Mouse (Mus musculus): Measurements from ENCODE around the gene Olfr494. TPM values are rescaled to one million over a fixed set of nuclear protein-coding genes. Genes with fewer than 3 reads are reported as not detected.

Olfr494 gene
- not detected in 2 replicates for polyA plus RNA-seq (2015; fragmentation: Nextera tagmentation; extraction: Ambion mirVana)

DNA sequence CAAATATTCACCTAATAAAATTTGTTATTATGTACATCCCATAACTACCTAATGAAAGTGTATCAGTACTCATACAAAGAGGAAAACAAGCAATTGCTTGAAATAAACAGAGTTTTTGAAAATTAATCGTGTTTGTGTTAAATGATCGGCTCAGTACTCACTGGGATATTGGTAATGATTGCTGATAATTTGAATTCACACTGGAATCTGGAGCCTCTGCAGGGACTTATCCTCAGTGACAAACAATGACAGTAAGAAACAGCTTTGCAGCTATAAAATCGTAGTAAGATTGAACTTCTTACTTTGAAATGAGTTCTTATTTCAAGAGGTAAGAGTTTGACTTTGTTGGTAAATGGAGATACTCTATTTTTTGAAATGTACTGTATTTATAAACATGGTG is at the start of gene Olfr494:
Gene Olfr494 (plus strand): TSS at position 301 of the 400 bp plus-strand sequence.

DNA sequence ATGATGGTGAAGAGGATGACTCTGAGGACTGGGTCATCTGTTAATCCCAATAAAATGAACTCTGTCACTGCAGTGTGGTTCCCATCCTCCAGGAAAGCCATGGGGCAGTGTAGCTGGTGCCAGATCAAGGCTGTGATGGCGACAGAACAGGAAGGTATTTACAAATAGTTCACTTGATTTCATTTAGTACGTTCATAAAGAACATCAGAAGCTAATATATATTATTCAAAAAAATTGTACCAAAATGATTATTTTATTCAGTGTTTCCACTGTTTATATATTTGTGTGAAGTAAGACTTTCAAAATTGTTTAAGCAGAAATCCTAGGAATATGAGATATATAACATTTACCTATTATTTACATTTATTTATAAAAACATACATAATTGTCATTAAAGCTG is 41.6 kb upstream of the Olfr494 start, which contains the start of gene Olfr492:
Gene Olfr492 (minus strand): TSS at position 101 of the 400 bp plus-strand sequence.

DNA sequence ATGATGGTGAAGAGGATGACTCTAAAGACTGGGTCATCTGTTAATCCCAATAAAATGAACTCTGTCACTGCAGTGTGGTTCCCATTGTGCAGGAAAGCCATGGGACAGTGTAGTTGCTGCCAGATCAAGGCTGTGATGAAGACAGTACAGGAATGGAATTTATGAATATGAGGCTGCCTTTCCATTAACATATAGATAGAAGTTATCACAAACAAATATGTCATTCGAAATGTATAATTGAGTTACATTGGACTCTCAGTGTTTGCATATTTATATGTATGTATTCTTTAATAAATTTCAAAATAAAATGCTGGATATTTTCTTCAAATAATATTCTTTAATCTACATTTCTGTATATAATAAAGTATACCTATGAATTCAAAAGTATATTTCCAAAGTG is 18.3 kb upstream of the Olfr494 start, which contains the start of gene Olfr493:
Gene Olfr493 (minus strand): TSS at position 101 of the 400 bp plus-strand sequence.

DNA sequence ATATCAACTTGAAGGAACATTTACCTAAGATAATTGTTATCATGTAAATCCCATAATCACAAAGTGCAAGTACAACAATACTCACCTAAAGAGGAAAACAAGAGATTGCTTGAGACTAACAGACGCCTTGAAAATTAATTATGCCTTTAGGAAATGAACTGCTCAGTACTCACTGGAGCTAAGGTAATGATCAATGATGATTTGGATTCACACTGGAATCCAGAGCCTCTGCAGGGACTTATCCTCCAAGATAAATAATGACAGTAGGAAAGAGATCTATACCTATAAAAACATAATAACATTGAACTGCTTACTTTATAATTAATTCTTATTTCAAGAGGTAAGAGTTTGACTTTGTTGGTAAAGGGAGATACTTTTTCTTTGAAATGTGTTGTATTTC is 27.7 kb downstream of the Olfr494 start, which contains the start of gene Olfr495:
Gene Olfr495 (plus strand): TSS at position 301 of the 400 bp plus-strand sequence.

Other genes with a start within 250 kb of the Olfr494 start
- not detected in 2 replicates for gene Olfr484, start 237.9 kb upstream of the Olfr494 start, polyA plus RNA-seq (2015; fragmentation: Nextera tagmentation; extraction: Ambion mirVana)
- not detected in 2 replicates for gene Olfr485, start 205.5 kb upstream of the Olfr494 start, polyA plus RNA-seq (2015; fragmentation: Nextera tagmentation; extraction: Ambion mirVana)
- gene Olfr486, start 192.6 kb upstream of the Olfr494 start, polyA plus RNA-seq (2015; fragmentation: Nextera tagmentation; extraction: Ambion mirVana) = not detected in 2 replicates
- gene Olfr487, start 150.7 kb upstream of the Olfr494 start, polyA plus RNA-seq (2015; fragmentation: Nextera tagmentation; extraction: Ambion mirVana) = not detected in 2 replicates
- not detected in 2 replicates for gene Olfr488, start 107.0 kb upstream of the Olfr494 start, polyA plus RNA-seq (2015; fragmentation: Nextera tagmentation; extraction: Ambion mirVana)
- not detected in 2 replicates for gene Olfr490, start 76.4 kb upstream of the Olfr494 start, polyA plus RNA-seq (2015; fragmentation: Nextera tagmentation; extraction: Ambion mirVana)
- gene Olfr491, start 51.9 kb upstream of the Olfr494 start, polyA plus RNA-seq (2015; fragmentation: Nextera tagmentation; extraction: Ambion mirVana) = not detected in 2 replicates
- not detected in 2 replicates for gene Olfr492, start 41.7 kb upstream of the Olfr494 start, polyA plus RNA-seq (2015; fragmentation: Nextera tagmentation; extraction: Ambion mirVana)
- not detected in 2 replicates for gene Olfr493, start 18.4 kb upstream of the Olfr494 start, polyA plus RNA-seq (2015; fragmentation: Nextera tagmentation; extraction: Ambion mirVana)
- not detected in 2 replicates for gene Olfr495, start 27.8 kb downstream of the Olfr494 start, polyA plus RNA-seq (2015; fragmentation: Nextera tagmentation; extraction: Ambion mirVana)
- not detected in 2 replicates for gene Olfr497, start 55.1 kb downstream of the Olfr494 start, polyA plus RNA-seq (2015; fragmentation: Nextera tagmentation; extraction: Ambion mirVana)
- not detected in 2 replicates for gene Olfr498, start 100.0 kb downstream of the Olfr494 start, polyA plus RNA-seq (2015; fragmentation: Nextera tagmentation; extraction: Ambion mirVana)
- not detected in 2 replicates for gene Olfr502, start 159.7 kb downstream of the Olfr494 start, polyA plus RNA-seq (2015; fragmentation: Nextera tagmentation; extraction: Ambion mirVana)
- not detected in 2 replicates for gene Olfr503, start 179.2 kb downstream of the Olfr494 start, polyA plus RNA-seq (2015; fragmentation: Nextera tagmentation; extraction: Ambion mirVana)
- not detected in 2 replicates for gene Olfr504, start 200.5 kb downstream of the Olfr494 start, polyA plus RNA-seq (2015; fragmentation: Nextera tagmentation; extraction: Ambion mirVana)
- not detected in 2 replicates for gene Olfr506, start 245.5 kb downstream of the Olfr494 start, polyA plus RNA-seq (2015; fragmentation: Nextera tagmentation; extraction: Ambion mirVana)